Comparison of ENCODE assay signal across 8 mouse cellular contexts in genomic region chr5:142962444-142962961, GRCm38 (mm10). TPM values are rescaled to one million over a fixed set of nuclear protein-coding genes. Genes with fewer than 3 reads are reported as not detected.
DNase-seq lines count a peak whose midpoint lies in the region; ATAC-seq lines count a peak whose summit lies in the region.

No protein-coding gene starts in this region.

- H3K4me3 ChIP-seq in lung, embryonic 16.5 days (ENCODE audit: low read length), result peak overlapping the region; percentile 89
- H3K4me3 ChIP-seq in forebrain, embryonic 11.5 days (ENCODE audit: low read depth, low read length), result peak overlapping the region; percentile 99

- H3K4me2 ChIP-seq in lung, embryonic 16.5 days (ENCODE audit: low read depth, low read length), result peak overlapping the region; percentile 73
- peak overlapping the region; percentile 97 for H3K4me2 ChIP-seq in forebrain, embryonic 11.5 days (ENCODE audit: low read depth, low read length, severe bottlenecking)

- H3K4me1 ChIP-seq in lung, embryonic 16.5 days (replicated peaks; ENCODE audit: control insufficient read depth, insufficient read depth, low read length), result peaks cover 30% of the 10 kb centered on the region
- peaks cover 17% of the 10 kb centered on the region for H3K4me1 ChIP-seq in forebrain, embryonic 11.5 days (replicated peaks; ENCODE audit: control insufficient read depth, insufficient read depth, low read length)

- H3K36me3 ChIP-seq in lung, embryonic 16.5 days (ENCODE audit: control insufficient read depth, insufficient read depth, low read length), result peaks cover 4% of the 10 kb centered on the region; the same call in 1 of the 2 replicates
- no peaks in the 10 kb centered on the region; the same call in 1 of the 2 replicates for H3K36me3 ChIP-seq in forebrain, embryonic 11.5 days (ENCODE audit: control insufficient read depth, insufficient read depth, low read length)

- DNase-seq in lung, postnatal 25 days (ENCODE audit: low spot score), result no peak
- no peak for DNase-seq in forebrain, embryonic 11.5 days (ENCODE audit: low spot score)
- peak; percentile 11 to 32 for DNase-seq in kidney, postnatal 36 days
- peak; percentile 80 for DNase-seq in neural tube, embryonic 10.5 days (ENCODE audit: extremely low spot score, low spot score)
- DNase-seq in gastrocnemius, adult 8-10 months (ENCODE audit: low spot score in 2 of 2), result no peak
- no peak for DNase-seq in spleen, postnatal 36 days (ENCODE audit: low spot score in 2 of 2)
- DNase-seq in layer of hippocampus, adult 9-11 months, result no peak

- WGBS in lung, embryonic 16.5 days, result 4% methylated on average over 11 of the region's 11 CpGs
- WGBS in forebrain, embryonic 11.5 days, result 0% methylated on average over 11 of the region's 11 CpGs

- no peaks in the 10 kb centered on the region for H3K9me3 ChIP-seq in lung, embryonic 16.5 days (ENCODE audit: control insufficient read depth, low read length)
- H3K9me3 ChIP-seq in forebrain, embryonic 11.5 days (ENCODE audit: control insufficient read depth, low read length), result no peaks in the 10 kb centered on the region

- no peaks in the 10 kb centered on the region for H3K27me3 ChIP-seq in lung, embryonic 16.5 days (ENCODE audit: control insufficient read depth, insufficient read depth, low read depth, low read length)
- no peaks in the 10 kb centered on the region for H3K27me3 ChIP-seq in forebrain, embryonic 11.5 days (ENCODE audit: control insufficient read depth, insufficient read depth, low read length)

- H3K9ac ChIP-seq in lung, embryonic 16.5 days (ENCODE audit: low read length), result peak overlapping the region; percentile 92
- H3K9ac ChIP-seq in forebrain, embryonic 11.5 days (ENCODE audit: low read length), result peak overlapping the region; percentile 99

- peak overlapping the region; percentile 98 for H3K27ac ChIP-seq in lung, embryonic 16.5 days (ENCODE audit: low read length)
- peak overlapping the region; percentile 97 for H3K27ac ChIP-seq in forebrain, embryonic 11.5 days (ENCODE audit: low read depth, low read length)

- ATAC-seq in lung, embryonic 16.5 days (ENCODE audit: low read depth), result peak; percentile 5; the same call in 1 of the 2 replicates
- ATAC-seq in forebrain, embryonic 11.5 days (replicated peaks; ENCODE audit: low FRiP score), result no peak

RNA-seq across cellular contexts. Expression of gene Fscn1, which starts 2.4 kb away (rescaled TPM):
- 181 and 222 TPM in 2 replicates for polyA plus RNA-seq in lung, embryonic 16.5 days (2015; fragmentation: Nextera tagmentation; extraction: Ambion mirVana)
- 680 and 728 TPM in 2 replicates for polyA plus RNA-seq in forebrain, embryonic 11.5 days (2014; fragmentation: Nextera tagmentation; extraction: Ambion mirVana)
- total RNA-seq in gastrocnemius, adult 8-10 months (2022), result 1 to 10 TPM; 3.0 to 7.9 (median 5.0) TPM

RNA-seq across cellular contexts. Expression of gene Actb, which starts 55.9 kb away (rescaled TPM):
- 16,153 and 18,603 TPM in 2 replicates for polyA plus RNA-seq in lung, embryonic 16.5 days (2015; fragmentation: Nextera tagmentation; extraction: Ambion mirVana)
- 13,526 and 13,808 TPM in 2 replicates for polyA plus RNA-seq in forebrain, embryonic 11.5 days (2014; fragmentation: Nextera tagmentation; extraction: Ambion mirVana)
- total RNA-seq in gastrocnemius, adult 8-10 months (2022), result 100 to 1,000 TPM; 301 to 406 (median 351) TPM

Comparison
In these comparisons a context has a peak if more than half of its experiments do, and no peak if none do; other contexts are left out.
1. DNase-seq: peak in kidney, postnatal 36 days (2 of 2) and neural tube, embryonic 10.5 days (single experiment); none in lung, postnatal 25 days (single experiment), forebrain, embryonic 11.5 days (single experiment), gastrocnemius, adult 8-10 months (0 of 2), spleen, postnatal 36 days (0 of 2) and layer of hippocampus, adult 9-11 months (single experiment).